Mouse (Mus musculus) left cerebral cortex, postnatal 25 days (tissue): ENCODE measurements around the gene Gm10471. TPM values are rescaled to one million over a fixed set of nuclear protein-coding genes. Genes with fewer than 3 reads are reported as not detected.
"Not testable (repeated sequence)": the region's sequence is repeated elsewhere in the genome, so short reads cannot be mapped to it uniquely, and the experiment has no call there.

Experiments
- DNase-seq, 2 experiments: peaks; one replicate each; pipeline ENCODE4 v3.0.0; 2022; ENCODE audit warnings: low spot score in 2 of 2, mixed read lengths in 1 of 2
- intact Hi-C: fragments of 180-260 bp; cut with DNase I; formaldehyde crosslinking; loops from one replicate; pipeline ENCODE4 v1.15.1; 2025
- total RNA-seq, 2 experiments: library from RNA; stranded (reverse); gene quantifications; 2 replicates each; pipeline ENCODE4 v1.2.3; 2021

The Gm10471 gene
- not detected for total RNA-seq

DNA sequence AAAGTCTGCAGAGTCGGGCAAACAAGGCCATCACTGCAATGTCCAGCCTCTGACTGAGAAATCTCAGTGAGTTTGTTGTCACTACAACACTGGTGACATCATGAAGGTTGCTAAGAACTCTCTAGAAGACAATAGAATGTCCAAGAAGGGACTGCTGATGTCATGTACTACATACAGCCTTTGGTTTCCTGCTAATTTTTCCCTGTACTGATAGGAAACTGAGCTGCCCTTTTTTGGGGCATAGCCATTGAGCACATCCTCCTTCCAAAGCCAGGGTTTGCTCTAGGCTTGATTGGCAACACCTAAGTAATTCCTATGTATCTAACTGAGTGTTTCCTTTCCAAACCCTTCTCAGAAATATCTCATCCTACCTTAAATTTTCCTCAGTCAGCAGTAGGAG, at the start of gene Gm10471:
TSS of gene Gm10471 (minus strand) at position 101 of the 400 bp plus-strand sequence.
- DNase-seq, intact Hi-C loops: not testable (repeated sequence)

DNA sequence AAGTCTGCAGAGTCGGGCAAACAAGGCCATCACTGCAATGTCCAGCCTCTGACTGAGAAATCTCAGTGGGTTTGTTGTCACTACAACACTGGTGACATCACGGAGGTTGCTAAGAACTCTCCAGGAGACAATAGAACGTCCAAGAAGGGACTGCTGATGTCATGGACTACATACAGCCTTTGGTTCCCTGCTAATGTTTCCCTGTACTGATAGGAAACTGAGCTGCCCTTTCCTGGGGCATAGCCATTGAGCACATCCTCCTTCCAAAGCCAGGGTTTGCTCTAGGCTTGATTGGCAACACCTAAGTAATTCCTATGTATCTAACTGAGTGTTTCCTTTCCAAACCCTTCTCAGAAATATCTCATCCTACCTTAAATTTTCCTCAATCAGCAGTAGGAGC, 32.2 kb upstream of the Gm10471 start, which contains the start of gene Gm10220:
TSS of gene Gm10220 (minus strand) at position 101 of the 400 bp plus-strand sequence.
- intact Hi-C loops, DNase-seq: not testable (repeated sequence)

DNA sequence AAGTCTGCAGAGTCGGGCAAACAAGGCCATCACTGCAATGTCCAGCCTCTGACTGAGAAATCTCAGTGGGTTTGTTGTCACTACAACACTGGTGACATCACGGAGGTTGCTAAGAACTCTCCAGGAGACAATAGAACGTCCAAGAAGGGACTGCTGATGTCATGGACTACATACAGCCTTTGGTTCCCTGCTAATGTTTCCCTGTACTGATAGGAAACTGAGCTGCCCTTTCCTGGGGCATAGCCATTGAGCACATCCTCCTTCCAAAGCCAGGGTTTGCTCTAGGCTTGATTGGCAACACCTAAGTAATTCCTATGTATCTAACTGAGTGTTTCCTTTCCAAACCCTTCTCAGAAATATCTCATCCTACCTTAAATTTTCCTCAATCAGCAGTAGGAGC, 16.2 kb upstream of the Gm10471 start, which contains the start of gene 5031410I06Rik:
TSS of gene 5031410I06Rik (minus strand) at position 101 of the 400 bp plus-strand sequence.
- DNase-seq, intact Hi-C loops: not testable (repeated sequence)

DNA sequence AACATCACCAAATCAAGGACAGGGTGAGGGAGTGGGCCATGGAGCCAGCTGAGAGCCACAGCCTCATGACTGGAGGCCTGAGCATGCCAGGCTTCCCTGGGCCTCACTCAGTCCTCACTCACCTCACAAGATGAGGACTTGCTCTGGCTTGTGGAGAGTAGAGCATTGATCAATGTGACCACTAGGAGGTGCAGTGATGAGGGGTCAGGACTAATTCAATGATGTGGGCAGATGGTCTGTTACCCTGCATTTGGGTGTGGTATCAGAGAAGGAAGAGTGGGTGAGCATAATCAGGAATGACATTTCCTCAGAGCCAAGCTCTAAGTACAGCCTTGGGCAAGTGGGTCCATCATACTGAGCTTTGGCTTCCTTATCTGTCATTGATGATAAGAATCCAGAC, 10.1 kb downstream of the Gm10471 start:
- intact Hi-C loops, DNase-seq: not testable (repeated sequence)

DNA sequence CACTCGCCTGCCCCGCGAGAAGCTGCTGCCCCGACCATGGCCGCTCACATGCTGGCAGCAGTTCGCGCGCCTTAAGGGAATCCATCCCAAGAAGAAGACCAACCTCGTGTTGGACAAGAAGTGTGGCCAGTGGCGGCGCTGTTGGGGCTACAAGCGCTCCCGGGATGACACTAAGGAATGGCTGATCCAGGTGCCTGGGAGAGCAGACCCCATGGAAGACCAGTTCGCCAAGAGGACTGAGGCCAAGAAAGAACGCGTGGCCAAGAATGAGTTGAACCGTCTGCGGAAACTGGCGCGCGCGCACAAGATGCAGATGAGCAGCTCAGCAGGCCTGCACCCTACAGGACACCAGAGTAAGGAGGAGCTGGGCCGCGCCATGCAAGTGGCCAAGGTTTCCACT, 18.4 kb downstream of the Gm10471 start:
- no peak for DNase-seq
- intact Hi-C loops, result no loop called here

DNA sequence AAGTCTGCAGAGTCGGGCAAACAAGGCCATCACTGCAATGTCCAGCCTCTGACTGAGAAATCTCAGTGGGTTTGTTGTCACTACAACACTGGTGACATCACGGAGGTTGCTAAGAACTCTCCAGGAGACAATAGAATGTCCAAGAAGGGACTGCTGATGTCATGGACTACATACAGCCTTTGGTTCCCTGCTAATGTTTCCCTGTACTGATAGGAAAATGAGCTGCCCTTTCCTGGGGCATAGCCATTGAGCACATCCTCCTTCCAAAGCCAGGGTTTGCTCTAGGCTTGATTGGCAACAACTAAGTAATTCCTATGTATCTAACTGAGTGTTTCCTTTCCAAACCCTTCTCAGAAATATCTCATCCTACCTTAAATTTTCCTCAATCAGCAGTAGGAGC, 30.6 kb downstream of the Gm10471 start, which contains the start of gene Gm7347:
TSS of gene Gm7347 (minus strand) at position 101 of the 400 bp plus-strand sequence.
- intact Hi-C loops, DNase-seq: not testable (repeated sequence)

DNA sequence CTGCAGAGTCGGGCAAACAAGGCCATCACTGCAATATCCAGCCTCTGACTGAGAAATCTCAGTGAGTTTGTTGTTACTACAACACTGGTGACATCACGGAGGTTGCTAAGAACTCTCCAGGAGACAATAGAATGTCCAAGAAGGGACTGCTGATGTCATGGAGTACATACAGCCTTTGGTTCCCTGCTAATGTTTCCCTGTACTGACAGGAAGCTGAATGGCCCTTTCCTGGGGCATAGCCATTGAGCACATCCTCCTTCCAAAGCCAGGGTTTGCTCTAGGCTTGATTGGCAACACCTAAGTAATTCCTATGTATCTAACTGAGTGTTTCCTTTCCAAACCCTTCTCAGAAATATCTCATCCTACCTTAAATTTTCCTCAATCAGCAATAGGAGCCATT, 49.6 kb downstream of the Gm10471 start, which contains the start of gene Speer4a:
TSS of gene Speer4a (minus strand) at position 101 of the 400 bp plus-strand sequence.
- DNase-seq, intact Hi-C loops: not testable (repeated sequence)

Other genes starting within 250 kb of the Gm10471 start
- not detected for gene Gm21663, start 146.9 kb downstream of the Gm10471 start, total RNA-seq
- gene Gm21671, start 134.9 kb downstream of the Gm10471 start, total RNA-seq, result not detected
- gene Gm21680, start 116.6 kb downstream of the Gm10471 start, total RNA-seq, result not detected
- gene Gm21698, start 100.6 kb downstream of the Gm10471 start, total RNA-seq, result not detected
- not detected for gene Gm1979, start 84.5 kb downstream of the Gm10471 start, total RNA-seq
- not detected for gene Gm5862, start 66.4 kb downstream of the Gm10471 start, total RNA-seq
- gene Speer4a, start 49.7 kb downstream of the Gm10471 start, total RNA-seq, result not detected
- gene Gm7347, start 30.7 kb downstream of the Gm10471 start, total RNA-seq, result not detected
- not detected for gene 5031410I06Rik, start 16.1 kb upstream of the Gm10471 start, total RNA-seq
- not detected for gene Gm10220, start 32.1 kb upstream of the Gm10471 start, total RNA-seq
- under 1 TPM in 1 of 2 experiments, not detected in 1; 0.11 TPM for gene Gm7361, start 168.4 kb upstream of the Gm10471 start, total RNA-seq